Mouse (Mus musculus) neural tube, embryonic 13.5 days (tissue): ENCODE data around the gene Ccdc183. TPM values are rescaled to one million over a fixed set of nuclear protein-coding genes. Genes with fewer than 3 reads are reported as not detected.

ENCODE experiments used
- ATAC-seq: fragments of 200-750 bp; cut with Nextera tagmentation; 2 replicates; pipeline ENCODE4 v1.8.0; 2017; ENCODE audit warnings: low read depth, mild to moderate bottlenecking, moderate TSS enrichment, moderate library complexity
- H3K27ac ChIP-seq: fragments of 300-500 bp; sonication (generic); replicated peaks from 2 replicates; pipeline ENCODE4 v1.5.1; 2015; ENCODE audit warnings: moderate library complexity, mild to moderate bottlenecking, inconsistent platforms
- H3K27me3 ChIP-seq: fragments of 300-500 bp; sonication (generic); 2 replicates; pipeline ENCODE4 v1.6.1; 2015; ENCODE audit warnings: mild to moderate bottlenecking, inconsistent platforms
- H3K36me3 ChIP-seq: fragments of 300-500 bp; sonication (generic); 2 replicates; pipeline ENCODE4 v1.6.1; 2015; ENCODE audit warnings: mild to moderate bottlenecking, inconsistent platforms
- H3K4me1 ChIP-seq: fragments of 300-500 bp; sonication (generic); replicated peaks from 2 replicates; pipeline ENCODE4 v1.6.1; 2015; ENCODE audit warnings: inconsistent platforms
- H3K4me2 ChIP-seq: fragments of 300-500 bp; sonication (generic); 2 replicates; pipeline ENCODE4 v1.6.1; 2015; ENCODE audit warnings: inconsistent platforms, mild to moderate bottlenecking, moderate library complexity
- H3K4me3 ChIP-seq: fragments of 300-500 bp; sonication (generic); 2 replicates; pipeline ENCODE4 v1.5.1; 2015; ENCODE audit warnings: mild to moderate bottlenecking, inconsistent platforms
- H3K9ac ChIP-seq: fragments of 300-500 bp; sonication (generic); 2 replicates; pipeline ENCODE4 v1.6.1; 2015; ENCODE audit warnings: moderate library complexity, mild to moderate bottlenecking, inconsistent platforms
- H3K9me3 ChIP-seq: fragments of 300-500 bp; sonication (generic); 2 replicates; pipeline ENCODE4 v1.6.1; 2016; ENCODE audit warnings: inconsistent platforms
- WGBS: fragments of 180-500 bp; shearing (Covaris S2); methylation state at CpG from one replicate; pipeline ENCODE4 v1.1.7; 2015; 5-methylcytosine and 5-hydroxymethylcytosine counted together
- polyA plus RNA-seq: library from polyadenylated mRNA; unstranded; fragments of >200 nt; fragmentation: Nextera tagmentation; extraction: Ambion mirVana; gene quantifications from 2 replicates; pipeline ENCODE4 v1.2.1, GENCODE M21; 2015

The Ccdc183 gene
- polyA plus RNA-seq, 1 experiment from 2014 or later = 0.17 TPM

GRCm38 (mm10) chr2:25633616-25634015, 16.1 kb upstream of the Ccdc183 start:
- H3K36me3 ChIP-seq = no peaks in the 10 kb centered on the region
- WGBS = 82% methylated on average over 3 of the region's 3 CpGs
- H3K27me3 ChIP-seq = no peaks in the 10 kb centered on the region
- H3K4me2 ChIP-seq = no peak overlapping the region
- no peaks in the 10 kb centered on the region for H3K9me3 ChIP-seq
- H3K9ac ChIP-seq = no peak overlapping the region
- no peak overlapping the region for H3K27ac ChIP-seq
- H3K4me1 ChIP-seq = no peaks in the 10 kb centered on the region
- no peak overlapping the region for H3K4me3 ChIP-seq
- no peak for ATAC-seq

- Histone ChIP-seq H3K4me1 (no peaks in the 10 kb centered on the region), H3K9ac (no peak overlapping the region), H3K36me3 (no peaks in the 10 kb centered on the region), H3K27me3 (no peaks in the 10 kb centered on the region), H3K4me3 (no peak overlapping the region), H3K4me2 (no peak overlapping the region), H3K27ac (no peak overlapping the region), H3K9me3 (no peaks in the 10 kb centered on the region)
- WGBS = 40% methylated on average over 4 of the region's 4 CpGs
- ATAC-seq = no peak
Observed at GRCm38 (mm10) chr2:25628738-25629137, 11.3 kb upstream of the Ccdc183 start.

- no peaks in the 10 kb centered on the region for H3K36me3 ChIP-seq
- H3K4me3 ChIP-seq = no peak within 1 kb of the TSS
- ATAC-seq = no peak
- H3K9me3 ChIP-seq = no peaks in the 10 kb centered on the region
- no peak within 1 kb of the TSS for H3K27ac ChIP-seq
- H3K4me1 ChIP-seq = no peaks in the 10 kb centered on the region
- H3K9ac ChIP-seq = no peak within 1 kb of the TSS
- WGBS = 80% methylated on average over 6 of the region's 6 CpGs
- H3K4me2 ChIP-seq = no peak within 1 kb of the TSS
- H3K27me3 ChIP-seq = no peaks in the 10 kb centered on the region
Observed at GRCm38 (mm10) chr2:25627811-25628210, 10.3 kb upstream of the Ccdc183 start, which contains the start of gene Fcna. Fcna (minus strand) TSS chr2:25628030.

DNA sequence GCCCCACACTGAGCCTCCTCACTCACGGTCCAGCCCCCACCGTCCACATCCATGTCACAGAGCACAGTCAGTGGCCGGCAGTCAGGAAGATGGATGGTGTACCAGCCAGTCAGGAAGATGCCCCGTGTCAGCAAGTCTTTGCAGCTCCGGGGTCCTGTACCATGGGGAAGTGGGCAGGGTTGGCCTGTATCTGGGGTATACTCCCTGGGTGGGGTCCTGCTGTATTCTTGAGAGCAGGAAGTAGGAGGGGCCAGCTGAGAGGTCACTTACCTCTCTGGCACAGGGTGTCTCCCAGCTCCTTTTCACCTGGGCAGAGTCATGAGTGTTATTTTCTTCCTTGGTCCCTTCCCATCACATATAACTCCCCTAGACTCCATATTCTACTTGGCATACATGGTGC, 8.5 kb upstream of the Ccdc183 start:
- H3K4me3 ChIP-seq = no peak overlapping the region
- ATAC-seq = no peak
- H3K27me3 ChIP-seq = no peaks in the 10 kb centered on the region

GRCm38 (mm10) chr2:25621229-25622200, 4.0 kb upstream of the Ccdc183 start, which contains the start of gene Tmem141:
Tmem141 (minus strand) TSS chr2:25622005.
- H3K4me1 ChIP-seq = peaks cover 17% of the 10 kb centered on the region
- peak within 1 kb of the TSS; percentile 84 for H3K4me2 ChIP-seq
- no peaks in the 10 kb centered on the region for H3K9me3 ChIP-seq
- WGBS = 7% methylated on average over 34 of the region's 34 CpGs
- peak within 1 kb of the TSS; percentile 54 for H3K4me3 ChIP-seq
- peak within 1 kb of the TSS; percentile 80 for H3K9ac ChIP-seq
- ATAC-seq = peak; percentile 96
- peak within 1 kb of the TSS; percentile 65 for H3K27ac ChIP-seq
- H3K27me3 ChIP-seq = peaks cover 23% of the 10 kb centered on the region
- H3K36me3 ChIP-seq = no peaks in the 10 kb centered on the region

More for the DNA sequence above, 8.5 kb upstream of the Ccdc183 start:
- Histone ChIP-seq H3K4me1 (peaks cover 13% of the 10 kb centered on the region), H3K4me2 (no peak overlapping the region), H3K36me3 (no peaks in the 10 kb centered on the region), H3K9ac (no peak overlapping the region), H3K9me3 (no peaks in the 10 kb centered on the region), H3K27ac (no peak overlapping the region)
- WGBS = 65% methylated on average over 5 of the region's 5 CpGs

GRCm38 (mm10) chr2:25620852-25621228, 3.4 kb upstream of the Ccdc183 start:
- Histone ChIP-seq H3K9ac (0 out of 2 replicates have a peak overlapping the region, but pooled peaks have one; percentile 80), H3K36me3 (no peaks in the 10 kb centered on the region), H3K27me3 (peaks cover 30% of the 10 kb centered on the region), H3K4me1 (peaks cover 23% of the 10 kb centered on the region), H3K27ac (no peak overlapping the region), H3K4me3 (peak overlapping the region; percentile 54; the same call in 1 of the 2 replicates), H3K4me2 (peak overlapping the region; percentile 84; the same call in 1 of the 2 replicates), H3K9me3 (no peaks in the 10 kb centered on the region)
- ATAC-seq = no peak
- 90% methylated on average over 4 of the region's 4 CpGs for WGBS

GRCm38 (mm10) chr2:25620386-25620785, 2.9 kb upstream of the Ccdc183 start:
- H3K4me1 ChIP-seq = peaks cover 23% of the 10 kb centered on the region
- no peak overlapping the region for H3K4me3 ChIP-seq
- H3K4me2 ChIP-seq = no peak overlapping the region
- H3K27me3 ChIP-seq = peaks cover 35% of the 10 kb centered on the region
- no peak for ATAC-seq
- no peak overlapping the region for H3K27ac ChIP-seq
- 88% methylated on average over 6 of the region's 6 CpGs for WGBS
- H3K9me3 ChIP-seq = no peaks in the 10 kb centered on the region
- H3K36me3 ChIP-seq = no peaks in the 10 kb centered on the region
- H3K9ac ChIP-seq = no peak overlapping the region

GRCm38 (mm10) chr2:25616398-25616797, 1.1 kb downstream of the Ccdc183 start:
- Histone ChIP-seq H3K27ac (no peak overlapping the region), H3K27me3 (peaks cover 61% of the 10 kb centered on the region), H3K4me3 (no peak overlapping the region), H3K9me3 (no peaks in the 10 kb centered on the region), H3K4me2 (no peak overlapping the region), H3K36me3 (no peaks in the 10 kb centered on the region), H3K4me1 (peaks cover 14% of the 10 kb centered on the region), H3K9ac (no peak overlapping the region)
- WGBS = 23% methylated on average over 22 of the region's 22 CpGs
- ATAC-seq = no peak

DNA sequence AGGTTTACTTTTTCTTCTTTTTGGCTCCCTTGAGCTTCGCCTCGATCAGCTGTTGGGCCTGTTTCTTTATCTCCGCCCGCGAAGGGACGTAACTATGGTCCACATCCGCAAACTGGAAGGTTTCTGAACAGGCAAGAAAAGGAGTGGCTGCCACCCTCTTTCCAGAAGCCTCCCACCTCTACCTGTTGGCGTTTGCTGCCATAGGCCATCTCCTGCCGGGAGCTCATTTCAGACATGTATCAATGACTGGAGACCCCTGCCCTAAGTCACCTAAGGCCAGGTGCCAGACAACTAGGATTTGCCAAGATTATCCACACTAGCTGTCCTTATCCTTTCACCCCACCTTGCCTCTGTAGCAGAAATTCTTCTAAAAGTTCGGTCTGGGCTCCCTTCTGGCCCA, 8.8 kb downstream of the Ccdc183 start:
- peak; percentile 15; the same call in 1 of the 2 replicates for ATAC-seq
- Histone ChIP-seq H3K27ac (peak overlapping the region; percentile 94), H3K4me2 (peak overlapping the region; percentile 67), H3K27me3 (peaks cover 22% of the 10 kb centered on the region; the same call in 1 of the 2 replicates), H3K9ac (peak overlapping the region; percentile 35; the same call in 1 of the 2 replicates), H3K4me1 (peaks cover 26% of the 10 kb centered on the region), H3K9me3 (no peaks in the 10 kb centered on the region), H3K36me3 (no peaks in the 10 kb centered on the region), H3K4me3 (peak overlapping the region; percentile 74)
- WGBS = 69% methylated on average over 10 of the region's 10 CpGs

DNA sequence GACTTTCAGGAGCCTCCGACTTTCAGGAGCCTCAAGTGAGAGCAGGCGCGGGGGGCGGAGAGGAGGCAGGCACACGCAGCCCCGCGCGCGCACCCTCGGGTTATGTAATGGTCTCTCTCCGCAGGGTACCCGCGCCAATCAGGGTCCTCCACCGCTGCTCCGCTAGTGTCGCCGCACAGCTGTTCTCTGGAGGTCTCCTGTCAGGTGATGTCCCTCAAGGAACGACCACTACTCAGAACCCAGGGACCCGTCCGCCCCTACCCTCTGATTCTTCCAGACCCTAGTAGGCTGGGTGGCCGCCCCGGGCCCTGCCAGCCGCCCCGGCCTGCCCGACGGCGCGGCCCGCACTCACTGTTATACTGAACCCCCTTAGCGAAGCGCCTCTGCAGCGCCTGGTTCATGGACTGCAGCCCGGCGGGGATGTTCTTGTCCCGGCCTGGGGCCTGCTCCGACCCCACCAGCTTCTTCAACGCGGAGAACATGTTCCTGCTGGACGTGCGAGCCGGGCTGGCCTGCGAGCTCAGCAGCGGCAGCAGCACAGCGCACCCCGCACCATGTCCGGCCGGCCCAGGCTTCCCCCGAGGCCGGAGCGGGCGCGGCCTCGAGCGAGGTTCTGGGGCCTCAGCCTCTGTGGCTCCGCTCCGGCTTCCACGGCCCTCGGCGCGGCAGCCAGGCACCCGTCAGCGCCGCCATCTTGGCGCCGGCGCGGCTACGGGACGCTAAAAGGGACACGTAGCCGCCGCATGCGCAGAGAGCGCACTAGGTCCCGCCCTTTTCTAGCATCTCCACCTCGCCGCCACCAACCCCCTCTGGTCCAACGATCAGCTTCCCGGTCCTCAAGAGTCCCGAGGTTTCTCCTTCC, 9.5 kb downstream of the Ccdc183 start, which contains the start of gene Rabl6:
Gene Rabl6 (minus strand): TSS at position 761 of the 862 bp plus-strand sequence.
- WGBS = under 1% methylated on average over 75 of the region's 80 CpGs
- no peaks in the 10 kb centered on the region for H3K9me3 ChIP-seq
- H3K4me1 ChIP-seq = peaks cover 26% of the 10 kb centered on the region
- no peaks in the 10 kb centered on the region for H3K36me3 ChIP-seq
- H3K27ac ChIP-seq = peak within 1 kb of the TSS; percentile 94
- peak within 1 kb of the TSS; percentile 98 for H3K9ac ChIP-seq
- peak within 1 kb of the TSS; percentile 67 for H3K4me2 ChIP-seq
- H3K4me3 ChIP-seq = peak within 1 kb of the TSS; percentile 74
- H3K27me3 ChIP-seq = peaks cover 21% of the 10 kb centered on the region; the same call in 1 of the 2 replicates
- peak; percentile 92 for ATAC-seq

DNA sequence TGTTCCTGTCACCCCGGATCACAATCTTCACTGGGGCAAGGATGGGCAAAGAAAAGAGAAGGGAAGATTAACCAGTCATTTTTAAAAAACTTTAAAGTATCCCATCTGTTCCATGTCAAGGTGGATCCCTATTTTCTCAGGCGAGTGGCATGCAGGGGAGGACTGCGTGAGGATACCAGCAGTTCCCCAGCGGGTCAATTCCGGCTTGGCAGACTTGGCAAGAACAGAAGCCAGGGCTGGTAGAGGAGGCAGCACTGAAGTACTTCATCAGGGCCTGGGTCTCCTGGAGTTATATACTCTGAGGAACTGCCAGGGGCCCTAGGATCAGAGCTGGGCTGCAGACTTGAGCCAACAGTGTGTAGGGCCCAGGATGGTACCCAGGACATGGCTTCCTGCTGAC, 15.0 kb downstream of the Ccdc183 start:
- WGBS = 98% methylated on average over 5 of the region's 5 CpGs
- peaks cover 16% of the 10 kb centered on the region for H3K4me1 ChIP-seq
- H3K9ac ChIP-seq = no peak overlapping the region
- H3K36me3 ChIP-seq = peaks cover 54% of the 10 kb centered on the region
- no peak for ATAC-seq
- H3K9me3 ChIP-seq = no peaks in the 10 kb centered on the region
- no peak overlapping the region for H3K27ac ChIP-seq
- no peak overlapping the region for H3K4me2 ChIP-seq
- no peak overlapping the region for H3K4me3 ChIP-seq
- H3K27me3 ChIP-seq = no peaks in the 10 kb centered on the region
